Mouse (Mus musculus) gonadal fat pad, adult 2 months (tissue): Measurements from ENCODE around the gene Tmem267. TPM values are rescaled to one million over a fixed set of nuclear protein-coding genes. Genes with fewer than 3 reads are reported as not detected.
"Not testable (repeated sequence)": the region's sequence is repeated elsewhere in the genome, so short reads cannot be mapped to it uniquely, and the experiment has no call there.

Experiments
- DNase-seq: peaks from one replicate; pipeline ENCODE4 v3.0.0-alpha.2; 2012; ENCODE audit warnings: low read depth
- polyA plus RNA-seq: library from polyadenylated mRNA; depleted of rRNA; stranded (reverse); fragments of >200 nt; gene quantifications from 2 replicates; pipeline ENCODE4 v1.2.3, GENCODE M21; 2012

Tmem267 gene
- polyA plus RNA-seq, 1 experiment, result 21.8 TPM

DNA sequence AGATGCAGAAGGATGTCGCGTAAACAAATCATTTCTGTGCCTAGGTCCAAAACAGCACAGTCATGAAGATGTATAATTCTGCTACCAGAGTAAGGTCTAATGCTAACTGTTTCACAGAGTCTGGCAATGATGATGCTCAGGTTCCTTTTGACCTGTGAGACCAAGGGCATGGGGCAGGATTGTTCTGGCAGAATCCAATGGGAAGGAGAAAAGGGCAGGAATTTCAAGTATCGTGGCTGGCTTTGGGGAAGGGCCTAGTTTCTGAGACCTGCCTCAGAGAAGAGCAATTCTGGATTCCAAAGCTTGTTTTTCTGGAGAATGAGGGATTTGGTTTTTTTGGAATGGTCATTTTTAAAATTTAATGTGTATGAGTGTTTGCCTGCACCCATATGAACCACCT is 131.0 kb downstream of the Tmem267 start:
- no peak for DNase-seq

DNA sequence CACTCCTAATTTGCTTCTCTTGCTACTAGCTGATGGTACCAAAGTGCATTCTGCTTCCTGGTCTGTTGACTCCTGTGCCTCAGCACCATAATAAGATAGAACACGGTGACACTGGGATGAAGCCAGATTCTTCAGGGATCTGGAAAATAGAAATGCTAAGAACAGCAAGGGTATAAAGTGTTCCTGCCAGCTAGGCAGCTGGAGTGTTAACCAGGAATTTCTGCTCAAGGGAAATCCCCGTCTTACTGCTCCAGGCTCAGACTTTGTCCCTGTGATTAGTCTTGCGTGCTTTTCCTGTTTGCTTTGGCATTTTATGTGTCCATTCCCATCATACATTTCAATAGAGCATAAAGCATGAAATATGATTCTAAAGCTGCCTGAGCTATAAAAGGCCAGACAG is 131.9 kb downstream of the Tmem267 start:
- DNase-seq, result no peak

DNA sequence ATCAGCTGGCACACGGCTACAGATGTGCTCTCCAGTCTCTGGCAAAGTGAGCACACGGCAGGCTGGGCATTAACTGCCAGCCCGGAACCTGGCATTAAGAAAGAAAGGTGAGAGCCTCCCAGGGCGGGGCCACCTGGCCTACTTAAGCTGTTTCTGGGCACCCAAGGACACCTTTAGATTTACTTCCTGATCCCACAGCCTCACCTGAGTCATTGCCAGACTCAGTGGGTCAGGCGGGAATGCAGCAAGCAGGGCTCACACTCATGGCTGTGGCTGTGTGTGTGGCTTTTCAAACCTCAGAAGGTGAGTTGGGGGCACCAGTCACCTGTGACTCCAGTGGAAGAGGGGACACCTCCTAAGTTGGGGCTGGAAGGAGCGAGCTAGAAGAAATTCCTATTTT is 135.8 kb downstream of the Tmem267 start, which contains the start of gene Ccl28:
Gene Ccl28, plus strand, starts transcription at position 186 of the 400 bp plus-strand sequence.
- DNase-seq, result no peak

DNA sequence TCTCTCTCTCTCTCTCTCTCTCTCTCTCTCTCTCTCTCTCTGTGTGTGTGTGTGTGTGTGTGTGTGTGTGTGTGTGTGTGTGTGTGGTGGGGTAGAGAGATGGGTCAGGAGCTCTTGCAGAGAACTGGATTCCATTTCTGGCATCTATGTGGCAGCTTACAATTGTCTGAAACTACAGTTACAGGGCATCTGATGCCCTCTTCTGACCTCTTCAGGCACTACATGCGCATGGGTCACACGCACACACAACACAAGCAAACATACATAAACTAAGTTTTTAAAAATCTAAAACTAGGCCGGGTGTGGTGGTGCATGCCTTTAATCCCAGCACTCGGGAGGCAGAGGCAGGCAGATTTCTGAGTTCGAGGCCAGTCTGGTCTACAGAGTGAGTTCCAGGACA is 138.1 kb downstream of the Tmem267 start:
- not testable (repeated sequence) for DNase-seq

DNA sequence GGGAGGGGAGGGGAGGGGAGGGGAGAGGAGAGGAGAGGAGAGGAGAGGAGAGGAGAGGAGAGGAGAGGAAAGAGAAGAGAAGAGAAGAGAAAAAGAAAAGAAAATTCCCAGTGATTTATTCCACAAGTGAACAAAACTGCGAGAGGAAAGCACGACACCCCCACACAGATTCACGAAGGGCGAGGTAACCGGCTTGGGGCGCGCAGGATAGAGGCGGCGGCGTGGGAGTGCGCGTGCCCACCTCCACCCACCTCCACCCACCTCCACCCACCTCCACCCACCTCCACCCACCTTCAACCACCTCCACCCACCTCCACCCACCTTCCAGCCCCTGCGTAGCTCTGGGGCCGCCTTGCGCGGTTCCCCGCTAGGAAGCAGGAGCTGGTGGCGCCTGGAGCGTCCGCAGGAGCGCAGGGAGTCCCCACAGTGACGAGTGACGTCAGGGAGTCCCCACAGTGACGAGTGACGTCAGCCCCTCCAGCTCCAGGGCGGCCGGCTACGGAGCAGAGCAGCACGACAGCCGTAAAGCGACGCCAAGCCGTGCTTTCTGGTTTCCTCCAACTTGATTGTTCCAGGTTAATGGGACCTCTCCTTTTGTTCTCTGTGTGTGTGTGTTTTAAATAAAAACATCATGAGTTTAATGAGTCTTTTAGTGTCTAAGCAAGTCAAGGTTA is 143.8 kb downstream of the Tmem267 start:
- DNase-seq, result no peak

DNA sequence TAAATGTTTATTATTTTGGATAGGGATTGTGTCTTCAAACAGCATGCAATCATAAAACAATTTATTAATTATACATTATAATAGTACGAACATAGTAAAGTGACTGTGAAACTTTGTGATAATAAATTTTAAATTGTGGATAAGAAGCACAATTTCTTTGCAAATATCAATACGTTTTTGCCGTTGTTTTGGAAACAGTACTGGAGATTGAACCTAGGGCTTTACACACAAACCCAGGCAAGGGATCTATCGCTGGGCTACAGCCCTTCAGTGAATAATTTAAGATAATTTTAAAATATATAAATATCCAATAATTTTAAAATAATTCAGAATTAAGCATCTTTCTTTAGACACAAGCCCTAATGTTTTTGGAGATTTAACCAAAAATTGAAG is 144.3 kb downstream of the Tmem267 start:
- DNase-seq, result no peak

DNA sequence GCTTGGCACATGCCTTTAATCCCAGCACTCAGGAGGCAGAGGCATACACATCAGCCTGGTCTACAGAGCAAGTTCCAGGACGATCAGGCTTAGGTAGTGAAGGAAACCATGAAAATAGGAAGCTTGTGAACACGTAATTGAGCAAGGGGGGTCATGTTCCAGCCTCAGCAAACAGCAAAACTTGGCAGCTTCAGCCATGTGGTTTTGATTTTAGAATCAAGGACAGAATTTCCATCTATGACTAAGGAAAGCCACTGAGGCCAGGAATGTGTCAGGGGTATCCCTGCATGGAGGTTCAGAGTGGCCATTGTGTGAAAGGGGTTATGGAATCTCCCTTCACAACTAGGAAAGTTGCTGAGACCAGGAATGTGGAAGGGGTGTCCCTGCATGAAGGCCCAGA is 147.7 kb downstream of the Tmem267 start:
- DNase-seq, result no peak

DNA sequence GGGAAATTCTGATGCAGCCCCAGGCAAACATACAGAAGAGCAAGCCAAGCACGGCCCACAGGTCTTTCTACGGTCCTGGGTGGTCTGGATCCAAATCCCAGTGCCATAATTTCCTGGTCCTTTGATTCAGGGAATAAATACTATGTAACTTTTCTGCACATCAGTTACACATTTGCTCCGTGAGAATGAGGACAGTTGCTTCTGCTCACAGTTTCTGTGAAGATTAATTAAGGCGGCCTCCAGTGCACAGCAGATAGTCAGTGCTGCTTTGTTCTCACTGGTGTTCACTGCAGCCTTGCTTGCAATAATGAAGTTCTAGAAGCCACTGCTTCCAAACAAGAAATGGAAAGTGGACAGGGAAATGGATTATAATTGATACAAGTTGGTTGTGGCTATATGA is 150.0 kb downstream of the Tmem267 start:
- DNase-seq, result no peak

DNA sequence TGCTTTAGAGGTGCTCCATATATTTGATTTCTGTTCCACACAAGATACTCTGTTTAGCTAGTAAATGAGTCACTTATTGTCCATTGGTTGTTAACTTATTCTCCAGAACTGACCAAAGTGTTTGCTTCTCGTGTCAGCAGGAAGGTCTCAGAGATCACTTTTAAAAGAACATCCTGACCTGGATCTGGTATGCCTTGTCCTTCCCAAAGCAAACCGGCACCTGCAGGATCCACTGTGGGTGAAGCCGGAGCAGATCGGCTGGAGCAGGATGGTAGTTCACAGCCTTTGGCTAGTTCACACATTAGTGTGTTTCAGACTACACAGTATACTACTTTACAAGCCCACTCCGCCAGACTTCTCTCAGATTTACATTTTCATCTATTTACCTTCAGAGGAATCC is 150.6 kb downstream of the Tmem267 start:
- DNase-seq, result no peak

DNA sequence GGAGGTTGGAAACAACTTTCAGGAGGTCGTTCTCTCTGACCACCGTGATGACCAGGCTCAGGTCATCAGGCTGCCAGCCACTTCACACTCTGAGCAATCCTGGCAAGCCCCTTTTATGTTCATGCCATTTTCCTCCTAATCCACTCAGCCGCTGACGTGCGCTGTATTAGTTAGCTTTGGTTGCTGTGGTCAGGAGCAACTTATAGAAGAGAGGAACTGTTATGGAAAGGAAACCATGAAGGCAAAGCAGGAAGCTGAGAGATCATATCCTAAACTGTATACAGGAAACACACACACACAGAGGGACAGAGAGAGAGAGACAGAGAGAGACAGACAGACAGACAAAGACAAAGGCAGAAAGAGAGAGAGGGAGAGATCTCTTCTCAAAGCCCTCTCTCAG is 151.5 kb downstream of the Tmem267 start:
- DNase-seq, result no peak

DNA sequence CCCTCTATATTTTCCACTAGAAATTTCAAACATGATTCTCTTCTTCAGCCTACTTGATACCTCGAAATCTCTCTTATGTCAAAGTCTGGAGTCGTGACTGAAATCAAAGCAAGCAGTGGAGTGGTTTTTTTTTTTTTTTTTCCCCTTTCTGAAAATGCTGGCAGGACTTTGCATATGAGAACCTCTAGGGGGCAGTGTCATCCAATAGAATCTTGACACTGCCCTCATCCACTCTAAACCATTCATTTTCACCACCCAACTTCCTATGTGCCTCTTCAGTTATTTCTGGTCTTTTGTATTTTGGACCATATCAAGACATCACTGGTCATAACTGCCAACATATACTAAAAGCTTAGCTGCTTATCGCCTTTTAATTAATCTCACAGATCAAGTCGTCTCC is 152.7 kb downstream of the Tmem267 start:
- no peak for DNase-seq

DNA sequence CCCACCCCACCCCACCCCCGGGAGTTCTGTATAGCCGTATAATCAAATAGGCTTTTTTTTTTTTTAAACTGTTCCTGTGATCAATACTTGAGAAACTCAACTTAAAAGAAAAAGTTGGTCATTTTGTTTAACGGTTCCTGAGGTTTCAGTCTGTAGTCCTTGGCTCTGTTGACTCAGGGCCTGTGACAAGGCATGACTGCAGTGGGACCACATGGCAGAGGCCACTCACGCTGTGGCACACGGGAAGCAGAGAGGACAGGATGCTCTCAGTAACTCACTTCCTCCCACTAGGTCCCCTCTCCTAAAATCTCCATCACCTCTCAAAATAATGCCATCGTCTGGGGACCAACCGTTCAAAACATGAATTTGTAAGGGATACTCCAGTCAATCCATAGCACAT is 153.3 kb downstream of the Tmem267 start:
- no peak for DNase-seq

DNA sequence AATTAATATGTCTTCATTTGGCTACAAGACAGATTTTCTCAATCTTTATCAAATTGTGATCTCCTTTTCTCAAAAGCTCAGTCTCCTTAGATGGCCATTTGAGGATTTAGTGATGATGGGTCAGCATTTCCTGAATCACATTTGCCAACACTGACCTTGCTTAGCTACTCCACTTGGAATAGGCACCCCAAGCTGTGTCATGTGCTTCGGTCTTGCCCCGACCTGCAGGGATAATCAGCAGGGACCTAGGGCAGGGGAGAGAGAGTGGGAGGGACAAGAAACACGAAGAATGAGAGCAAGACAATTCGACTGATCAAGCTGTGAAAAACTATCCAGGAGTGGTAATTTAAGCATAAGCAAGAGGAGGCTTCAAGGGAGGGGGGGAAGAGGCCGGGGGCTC is 156.9 kb downstream of the Tmem267 start:
- DNase-seq, result no peak

DNA sequence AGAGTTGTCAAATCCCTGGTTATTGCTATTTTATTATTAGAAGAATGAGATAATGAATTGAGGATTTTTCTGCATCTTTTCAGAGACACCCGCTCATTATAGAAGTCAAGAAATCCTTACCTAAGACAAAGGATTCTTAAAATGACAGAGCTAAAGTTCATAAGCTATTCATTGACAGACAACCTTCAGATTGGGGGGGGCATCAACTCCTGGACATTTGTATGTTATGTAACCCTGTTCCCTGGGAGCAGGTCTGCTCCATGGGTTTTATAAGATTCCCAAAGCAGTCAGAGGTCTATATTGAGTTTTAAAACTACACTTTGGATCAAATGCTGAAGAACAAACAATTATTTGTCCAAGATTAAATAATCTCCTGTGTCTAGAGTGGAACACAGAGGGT is 158.7 kb downstream of the Tmem267 start:
- no peak for DNase-seq

DNA sequence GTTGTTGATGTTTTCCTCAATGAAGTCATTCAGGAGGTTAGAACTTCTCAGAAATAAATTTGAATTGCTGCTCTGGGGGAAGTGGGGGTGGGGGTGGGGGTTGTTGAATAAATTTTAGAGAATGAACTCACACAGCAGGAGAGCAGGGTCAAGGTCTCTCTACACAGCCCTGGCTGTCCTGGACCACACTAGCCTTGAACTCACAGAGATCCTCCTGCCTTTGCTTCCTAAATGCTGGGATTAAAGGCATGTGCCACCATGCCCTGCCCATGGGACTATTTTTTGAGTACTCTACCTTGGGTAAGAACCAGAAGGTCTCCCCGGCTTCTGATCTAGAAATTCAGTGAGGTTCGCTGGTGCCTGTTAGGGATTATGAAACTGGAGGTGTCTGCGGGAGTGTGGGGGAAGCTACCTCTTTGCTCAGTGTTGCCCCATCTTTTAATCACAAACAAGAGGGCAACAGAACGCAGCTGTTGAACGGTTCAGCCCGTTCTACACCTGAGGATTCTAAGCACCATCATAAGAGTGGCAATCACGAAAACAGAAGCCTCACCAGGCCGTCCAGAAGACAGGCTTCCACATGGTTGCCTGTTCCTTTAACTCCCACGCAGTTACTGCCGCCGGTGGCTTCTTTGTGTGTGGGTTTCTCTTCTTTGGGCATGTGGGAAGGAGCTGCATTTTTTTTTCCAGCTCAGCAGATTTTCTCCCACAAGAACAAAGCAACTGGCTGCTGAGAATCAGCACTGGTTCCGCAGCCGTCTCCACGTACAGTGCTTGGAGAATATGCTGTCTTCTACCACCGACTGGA is 161.3 kb downstream of the Tmem267 start:
- DNase-seq, result no peak

DNA sequence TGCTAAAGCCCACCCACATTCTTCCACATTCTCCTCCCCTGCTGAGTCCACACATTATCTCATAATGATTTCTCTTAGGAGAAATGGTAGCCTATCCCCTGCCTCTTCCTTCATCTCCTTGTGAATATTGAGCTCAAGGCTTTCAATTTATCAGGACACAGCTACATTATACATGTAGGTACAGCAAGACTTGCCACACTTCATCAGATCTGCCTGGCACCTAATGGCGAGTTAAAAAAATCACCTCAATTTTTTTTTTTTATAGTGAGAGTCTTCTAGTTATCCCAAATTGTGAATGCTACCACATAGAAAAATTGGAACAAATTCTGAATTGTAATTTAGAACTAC is 161.8 kb downstream of the Tmem267 start:
- no peak for DNase-seq

DNA sequence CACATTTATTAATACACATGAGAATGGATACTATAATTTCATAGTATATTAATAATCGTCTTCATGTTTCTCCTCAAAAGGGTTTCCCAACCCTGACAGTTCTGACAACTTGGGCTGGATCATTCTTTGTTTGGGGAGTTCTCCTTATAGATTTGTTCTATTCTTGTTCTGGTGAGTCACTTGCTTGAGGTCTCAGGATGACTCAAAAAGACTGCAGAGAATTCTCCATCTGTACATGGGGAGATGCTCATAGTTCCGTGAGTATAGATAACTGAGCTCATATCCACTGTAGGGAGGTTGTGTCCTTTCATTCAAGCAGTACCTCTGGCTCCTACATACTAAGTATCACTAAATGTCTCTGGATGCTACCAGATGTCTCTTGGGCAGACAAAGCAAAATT is 166.9 kb downstream of the Tmem267 start:
- DNase-seq, result no peak

DNA sequence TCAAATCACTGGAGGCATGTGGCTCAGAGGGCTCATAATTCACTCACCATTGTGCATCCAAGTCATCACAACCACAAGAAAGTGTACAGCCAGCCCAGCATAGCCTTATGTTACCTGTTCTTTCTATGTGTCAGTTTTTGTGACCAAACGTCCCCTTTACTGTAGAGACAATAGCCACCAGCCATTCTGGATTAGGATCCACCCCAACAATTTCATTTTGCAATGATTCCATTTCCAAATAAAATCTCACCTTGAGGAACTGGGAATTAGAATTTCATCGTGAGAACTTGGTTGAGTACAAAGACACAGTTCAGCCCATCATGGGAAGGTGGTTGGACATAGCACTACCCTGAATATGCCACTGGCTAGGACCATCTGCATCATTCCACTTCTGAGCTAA is 168.4 kb downstream of the Tmem267 start:
- peak; percentile 95 for DNase-seq

DNA sequence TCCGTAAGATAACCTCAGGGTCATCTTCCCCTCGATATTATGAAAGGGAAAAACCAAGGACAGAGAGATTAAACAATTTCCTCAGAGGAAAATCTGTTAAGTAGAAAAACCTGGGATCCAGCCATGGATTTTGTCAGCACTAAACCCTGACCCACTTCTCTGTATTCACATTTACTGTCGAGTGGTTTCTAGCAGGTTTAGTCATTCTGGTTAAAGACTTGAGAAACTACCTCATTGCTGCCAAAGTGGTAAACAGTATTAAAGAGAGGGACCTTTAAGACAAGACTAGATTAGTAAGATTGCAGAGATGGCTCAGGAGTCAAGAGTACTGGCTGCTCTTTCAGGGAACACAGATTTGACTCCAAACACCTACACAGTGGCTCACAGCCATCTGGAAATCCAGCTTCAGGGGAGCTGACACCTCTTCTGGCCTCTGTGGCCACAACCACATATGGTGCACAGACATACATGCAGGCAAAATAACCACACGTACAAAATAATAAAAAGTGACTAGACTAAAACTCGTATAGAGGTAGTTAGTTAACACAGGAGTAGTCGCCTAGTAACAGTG is 169.1 kb downstream of the Tmem267 start:
- DNase-seq, result peak; percentile 96
